Mouse (Mus musculus): ENCODE measurements around the gene Xdh. TPM values are rescaled to one million over a fixed set of nuclear protein-coding genes. Genes with fewer than 3 reads are reported as not detected.
A peak's percentile ranks its signal among the peaks of the same experiment; 100 is the strongest.

Gene Xdh
- polyA plus RNA-seq, 1 experiment from 2014 or later: 3.3 TPM

DNA sequence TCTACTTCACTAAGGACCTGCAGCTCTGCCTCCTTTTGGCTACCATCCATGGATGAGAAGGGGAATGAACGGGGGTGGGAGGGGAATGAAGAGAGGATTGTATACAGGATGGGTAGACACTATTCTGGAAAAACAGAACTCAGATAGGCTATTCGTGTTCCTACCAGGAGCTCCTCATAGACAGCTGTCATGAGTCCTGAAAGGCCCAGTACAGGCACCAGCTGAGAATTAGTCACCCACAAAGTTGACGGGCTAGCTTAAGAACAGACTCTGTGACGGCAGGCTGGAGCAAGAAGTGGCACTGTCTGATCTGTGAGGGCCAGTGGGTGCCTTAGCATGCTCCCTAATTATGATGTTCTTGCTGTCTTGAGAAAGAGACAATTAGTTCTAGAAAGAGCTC lies 21.3 kb upstream of the Xdh start:
- no peak for ATAC-seq

DNA sequence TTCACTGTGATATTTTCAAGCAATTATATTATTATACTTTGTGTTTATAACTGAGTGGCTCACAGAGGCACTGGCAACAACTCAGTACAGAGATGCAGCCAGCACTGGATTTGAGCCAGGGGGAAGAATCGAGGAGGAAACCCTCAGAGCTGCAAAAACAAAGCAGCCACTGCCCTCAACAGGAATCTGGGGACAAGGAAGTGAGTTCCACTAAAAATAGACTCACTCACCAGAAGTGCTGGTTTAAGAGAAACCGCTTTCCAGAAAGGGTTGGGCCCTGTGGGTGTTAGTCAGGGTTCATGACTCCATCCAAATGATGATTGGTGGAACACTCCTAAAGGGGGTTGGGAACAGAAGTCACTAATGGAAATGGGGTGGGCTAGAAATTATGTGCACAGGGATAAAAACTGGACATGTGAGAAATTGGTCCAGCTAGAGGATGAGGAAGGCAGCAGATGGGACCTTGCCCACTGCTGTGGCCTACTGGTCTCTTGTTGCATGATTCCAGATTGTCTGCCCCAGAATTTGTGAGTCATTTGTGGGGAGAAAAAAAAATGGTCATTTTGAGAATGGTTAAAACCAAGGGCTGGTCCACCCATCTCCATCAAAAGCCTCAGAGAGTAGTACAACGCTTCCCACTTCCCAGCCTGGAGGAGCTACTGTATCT lies 20.5 kb upstream of the Xdh start:
- Histone ChIP-seq H3K36me3 (ENCODE audit: control insufficient read depth, insufficient read depth, low read length) (no peaks in the 10 kb centered on the region), H3K9ac (ENCODE audit: low read depth, low read length) (no peak overlapping the region), H3K9me3 (ENCODE audit: control insufficient read depth, low read length) (no peaks in the 10 kb centered on the region), H3K4me1 (ENCODE audit: control insufficient read depth, insufficient read depth, low read length) (no peaks in the 10 kb centered on the region; the same call in none of the 2 replicates), H3K27me3 (replicated peaks; ENCODE audit: control insufficient read depth, insufficient read depth, low read length) (no peaks in the 10 kb centered on the region), H3K4me3 (ENCODE audit: low read length) (no peak overlapping the region), H3K4me2 (ENCODE audit: low read depth, low read length) (no peak overlapping the region), H3K27ac (ENCODE audit: low read length) (no peak overlapping the region)
- WGBS: 51% methylated on average over 3 of the region's 3 CpGs
- peak; percentile 52; the same call in 1 of the 2 replicates for ATAC-seq

More for the DNA sequence above, 21.3 kb upstream of the Xdh start:
- H3K36me3 ChIP-seq (ENCODE audit: control insufficient read depth, insufficient read depth, low read length): no peaks in the 10 kb centered on the region
- no peak overlapping the region for H3K27ac ChIP-seq (ENCODE audit: low read length)
- no peaks in the 10 kb centered on the region for H3K27me3 ChIP-seq (replicated peaks; ENCODE audit: control insufficient read depth, insufficient read depth, low read length)
- H3K4me2 ChIP-seq (ENCODE audit: low read depth, low read length): no peak overlapping the region
- 69% methylated on average over 4 of the region's 4 CpGs for WGBS
- no peaks in the 10 kb centered on the region; the same call in none of the 2 replicates for H3K4me1 ChIP-seq (ENCODE audit: control insufficient read depth, insufficient read depth, low read length)
- no peaks in the 10 kb centered on the region for H3K9me3 ChIP-seq (ENCODE audit: control insufficient read depth, low read length)
- H3K4me3 ChIP-seq (ENCODE audit: low read length): no peak overlapping the region
- no peak overlapping the region for H3K9ac ChIP-seq (ENCODE audit: low read depth, low read length)

DNA sequence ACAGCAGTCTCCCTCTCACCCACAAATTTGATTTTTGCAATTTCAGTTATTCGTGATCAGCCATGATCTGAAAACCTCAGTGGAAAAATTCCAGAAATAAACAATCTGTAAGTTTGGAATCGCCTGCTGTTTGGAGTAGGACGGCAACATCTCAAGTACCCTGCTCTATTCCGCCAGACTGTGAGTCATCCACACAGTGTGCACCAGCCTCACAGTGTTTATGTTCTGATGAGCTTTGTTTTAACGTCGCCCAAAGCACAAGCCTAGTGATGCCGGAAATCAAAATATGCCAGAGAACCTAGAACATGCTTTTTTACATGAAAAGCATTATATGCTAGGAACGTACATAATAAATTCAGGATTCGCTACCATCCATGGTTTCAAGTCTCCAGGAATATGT lies 14.9 kb upstream of the Xdh start:
- Histone ChIP-seq H3K9me3 (ENCODE audit: control insufficient read depth, low read length) (no peaks in the 10 kb centered on the region), H3K4me2 (ENCODE audit: low read depth, low read length) (no peak overlapping the region), H3K36me3 (ENCODE audit: control insufficient read depth, insufficient read depth, low read length) (no peaks in the 10 kb centered on the region), H3K4me3 (ENCODE audit: low read length) (no peak overlapping the region), H3K4me1 (ENCODE audit: control insufficient read depth, insufficient read depth, low read length) (no peaks in the 10 kb centered on the region; the same call in 1 of the 2 replicates), H3K9ac (ENCODE audit: low read depth, low read length) (no peak overlapping the region), H3K27ac (ENCODE audit: low read length) (no peak overlapping the region), H3K27me3 (replicated peaks; ENCODE audit: control insufficient read depth, insufficient read depth, low read length) (no peaks in the 10 kb centered on the region)
- ATAC-seq: no peak; the same call in 1 of the 2 replicates
- WGBS: 58% methylated on average over 9 of the region's 9 CpGs

DNA sequence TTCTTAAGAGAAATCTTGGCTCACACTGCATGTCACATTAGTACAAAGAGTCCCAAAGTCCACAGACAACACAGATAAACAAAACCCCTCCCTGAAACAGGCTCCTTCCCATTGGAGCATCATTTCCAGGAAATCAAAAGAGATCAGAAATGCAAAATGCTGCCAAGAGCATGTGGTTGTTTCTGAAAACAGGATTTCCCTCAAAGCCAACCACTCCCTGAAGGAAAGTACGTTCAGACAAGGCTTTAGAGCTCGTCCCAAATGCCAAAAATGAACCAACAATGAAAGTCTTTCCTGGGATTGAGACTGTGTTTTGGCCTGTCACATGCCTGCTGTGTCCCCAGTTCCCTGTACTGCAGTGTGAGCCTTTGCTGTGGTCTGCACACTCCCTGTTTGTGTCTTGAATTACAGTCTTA lies 12.6 kb upstream of the Xdh start:
- Histone ChIP-seq H3K36me3 (ENCODE audit: control insufficient read depth, insufficient read depth, low read length) (no peaks in the 10 kb centered on the region), H3K27ac (ENCODE audit: low read length) (no peak overlapping the region), H3K9ac (ENCODE audit: low read depth, low read length) (no peak overlapping the region), H3K4me2 (ENCODE audit: low read depth, low read length) (no peak overlapping the region), H3K27me3 (replicated peaks; ENCODE audit: control insufficient read depth, insufficient read depth, low read length) (no peaks in the 10 kb centered on the region), H3K4me1 (ENCODE audit: control insufficient read depth, insufficient read depth, low read length) (no peaks in the 10 kb centered on the region), H3K9me3 (ENCODE audit: control insufficient read depth, low read length) (no peaks in the 10 kb centered on the region), H3K4me3 (ENCODE audit: low read length) (no peak overlapping the region)
- WGBS: 57% methylated on average over 2 of the region's 2 CpGs
- peak; percentile 73 for ATAC-seq

DNA sequence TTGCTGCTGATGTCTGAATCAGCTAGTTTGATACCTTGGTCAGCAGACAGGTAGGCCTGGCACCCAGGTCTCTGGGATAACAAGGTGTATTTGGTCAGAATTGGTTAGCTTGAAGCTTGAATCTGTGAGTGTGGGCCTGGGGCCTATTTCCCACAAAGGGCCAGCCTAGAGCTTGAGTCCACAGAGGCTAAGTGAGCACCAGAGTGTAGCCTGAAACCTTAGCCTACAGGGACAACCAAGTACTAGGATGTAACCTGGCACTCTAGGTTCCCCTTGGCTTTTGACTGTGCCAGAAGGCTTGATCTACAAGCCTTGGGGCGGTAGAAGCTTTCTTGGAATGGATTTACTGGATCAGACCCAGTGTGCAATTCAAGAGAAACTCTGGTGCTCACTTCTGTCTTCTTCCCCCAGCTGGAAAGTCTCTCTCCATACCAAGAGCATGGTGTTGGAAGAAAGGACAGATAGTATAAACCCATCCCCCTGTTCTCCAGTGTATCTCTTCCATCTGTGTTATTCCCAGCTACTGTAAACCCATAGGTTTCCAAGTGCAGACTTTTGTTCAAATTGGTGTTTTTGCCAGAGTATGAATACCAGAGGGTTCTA lies 11.9 kb upstream of the Xdh start:
- H3K4me3 ChIP-seq (ENCODE audit: low read length): no peak overlapping the region
- no peak overlapping the region for H3K9ac ChIP-seq (ENCODE audit: low read depth, low read length)
- WGBS: 71% methylated on average over 1 of the region's 1 CpGs
- no peak overlapping the region for H3K27ac ChIP-seq (ENCODE audit: low read length)
- H3K4me2 ChIP-seq (ENCODE audit: low read depth, low read length): no peak overlapping the region
- no peaks in the 10 kb centered on the region for H3K27me3 ChIP-seq (replicated peaks; ENCODE audit: control insufficient read depth, insufficient read depth, low read length)
- no peaks in the 10 kb centered on the region for H3K36me3 ChIP-seq (ENCODE audit: control insufficient read depth, insufficient read depth, low read length)
- no peaks in the 10 kb centered on the region for H3K9me3 ChIP-seq (ENCODE audit: control insufficient read depth, low read length)
- no peak for ATAC-seq
- H3K4me1 ChIP-seq (ENCODE audit: control insufficient read depth, insufficient read depth, low read length): no peaks in the 10 kb centered on the region

DNA sequence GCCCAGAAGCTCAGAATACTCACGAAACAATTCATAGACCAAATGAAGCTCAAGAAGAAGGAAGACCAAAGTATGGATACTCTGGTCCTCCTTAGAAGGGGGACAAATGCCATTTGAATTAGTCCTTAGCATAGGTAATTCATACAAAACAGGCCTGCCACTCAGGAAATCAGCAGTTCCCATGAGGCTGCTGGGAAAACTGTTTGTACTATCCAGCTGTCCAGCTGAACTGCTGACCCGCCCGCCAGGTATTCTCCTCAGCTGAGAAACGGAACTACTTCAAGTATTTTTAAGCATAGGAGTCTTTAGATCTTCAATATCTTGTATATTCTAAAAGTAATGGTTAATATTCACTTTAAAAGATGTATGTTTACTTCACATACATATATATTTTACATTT lies 10.7 kb upstream of the Xdh start:
- 82% methylated on average over 4 of the region's 4 CpGs for WGBS
- no peaks in the 10 kb centered on the region for H3K27me3 ChIP-seq (replicated peaks; ENCODE audit: control insufficient read depth, insufficient read depth, low read length)
- no peaks in the 10 kb centered on the region for H3K36me3 ChIP-seq (ENCODE audit: control insufficient read depth, insufficient read depth, low read length)
- H3K9ac ChIP-seq (ENCODE audit: low read depth, low read length): no peak overlapping the region
- ATAC-seq: no peak
- H3K4me1 ChIP-seq (ENCODE audit: control insufficient read depth, insufficient read depth, low read length): no peaks in the 10 kb centered on the region
- H3K4me3 ChIP-seq (ENCODE audit: low read length): no peak overlapping the region
- H3K27ac ChIP-seq (ENCODE audit: low read length): no peak overlapping the region
- H3K9me3 ChIP-seq (ENCODE audit: control insufficient read depth, low read length): no peaks in the 10 kb centered on the region
- H3K4me2 ChIP-seq (ENCODE audit: low read depth, low read length): no peak overlapping the region

DNA sequence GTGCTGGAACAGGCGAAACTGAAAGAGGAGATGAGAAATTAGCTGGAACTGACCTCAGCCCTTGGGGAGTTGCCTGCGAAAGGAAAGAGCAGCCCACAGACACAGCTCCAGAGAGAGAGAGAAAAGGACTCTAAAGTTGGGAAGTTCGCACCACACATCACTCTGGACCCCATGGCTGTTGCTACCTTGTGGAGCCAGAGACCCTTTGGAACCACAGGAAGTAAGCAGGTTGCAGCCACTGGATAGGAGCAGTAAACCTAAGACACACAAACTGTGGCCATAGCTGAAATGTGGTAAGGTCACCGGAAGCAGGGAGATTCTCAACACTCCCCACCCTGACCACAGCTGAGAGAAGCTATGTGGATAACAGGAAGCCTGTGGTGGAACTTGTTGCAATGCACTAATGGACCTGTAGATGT lies 2.1 kb upstream of the Xdh start:
- H3K4me3 ChIP-seq (ENCODE audit: low read length): no peak overlapping the region
- ATAC-seq: no peak
- H3K36me3 ChIP-seq (ENCODE audit: control insufficient read depth, insufficient read depth, low read length): no peaks in the 10 kb centered on the region
- H3K27ac ChIP-seq (ENCODE audit: low read length): no peak overlapping the region
- H3K4me1 ChIP-seq (ENCODE audit: control insufficient read depth, insufficient read depth, low read length): 0 out of 2 replicates have a peak, but pooled peaks cover 4% of the 10 kb centered on the region
- WGBS: 78% methylated on average over 4 of the region's 4 CpGs
- no peak overlapping the region for H3K4me2 ChIP-seq (ENCODE audit: low read depth, low read length)
- H3K9me3 ChIP-seq (ENCODE audit: control insufficient read depth, low read length): no peaks in the 10 kb centered on the region
- no peaks in the 10 kb centered on the region for H3K27me3 ChIP-seq (replicated peaks; ENCODE audit: control insufficient read depth, insufficient read depth, low read length)
- no peak overlapping the region for H3K9ac ChIP-seq (ENCODE audit: low read depth, low read length)

DNA sequence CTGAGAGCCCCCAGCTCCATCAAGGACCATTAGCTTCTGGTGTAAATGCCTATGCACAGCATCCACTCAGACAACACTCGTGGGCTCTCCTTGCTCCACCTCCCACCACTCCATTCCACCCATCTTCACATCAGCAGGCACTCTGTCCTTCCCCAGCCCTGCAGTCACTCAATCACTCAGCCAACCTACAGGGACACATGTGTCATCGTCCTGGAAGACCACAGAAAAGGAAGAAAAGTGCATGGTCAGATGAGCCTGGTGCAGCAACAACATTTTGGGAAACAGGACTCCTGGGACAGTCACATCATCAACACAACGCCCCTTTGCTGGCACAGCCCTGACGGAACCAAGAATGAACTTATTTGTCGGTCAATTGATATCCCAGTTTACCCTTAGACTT lies 974 bp upstream of the Xdh start:
- Histone ChIP-seq H3K4me1 (ENCODE audit: control insufficient read depth, insufficient read depth, low read length) (0 out of 2 replicates have a peak, but pooled peaks cover 4% of the 10 kb centered on the region), H3K27ac (ENCODE audit: low read length) (no peak overlapping the region), H3K9ac (ENCODE audit: low read depth, low read length) (no peak overlapping the region), H3K4me3 (ENCODE audit: low read length) (no peak overlapping the region), H3K4me2 (ENCODE audit: low read depth, low read length) (no peak overlapping the region), H3K9me3 (ENCODE audit: control insufficient read depth, low read length) (no peaks in the 10 kb centered on the region), H3K36me3 (ENCODE audit: control insufficient read depth, insufficient read depth, low read length) (no peaks in the 10 kb centered on the region), H3K27me3 (replicated peaks; ENCODE audit: control insufficient read depth, insufficient read depth, low read length) (no peaks in the 10 kb centered on the region)
- 86% methylated on average over 5 of the region's 5 CpGs for WGBS
- ATAC-seq: no peak

DNA sequence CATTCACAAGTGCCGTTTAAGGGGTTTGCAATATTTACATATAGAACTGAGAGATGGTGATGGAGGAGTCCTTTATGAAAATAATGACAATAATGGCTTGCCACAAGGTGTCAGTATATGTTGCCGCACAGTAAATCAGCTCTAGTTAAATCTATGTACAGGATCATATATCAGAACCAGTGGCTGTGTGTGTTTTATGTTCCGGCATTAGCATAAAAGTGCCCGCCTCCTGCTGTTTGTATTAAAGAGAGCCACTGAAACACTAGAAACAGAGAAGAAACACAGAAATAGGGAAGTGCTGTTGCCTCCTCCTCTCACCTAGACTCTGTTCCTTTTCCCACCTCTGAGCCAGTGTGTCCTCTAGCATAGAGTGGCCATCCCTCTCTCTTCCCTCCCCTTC lies 498 bp downstream of the Xdh start:
- H3K4me3 ChIP-seq (ENCODE audit: low read length): no peak overlapping the region
- no peaks in the 10 kb centered on the region for H3K27me3 ChIP-seq (replicated peaks; ENCODE audit: control insufficient read depth, insufficient read depth, low read length)
- H3K4me2 ChIP-seq (ENCODE audit: low read depth, low read length): 0 out of 2 replicates have a peak overlapping the region, but pooled peaks have one; percentile 14
- no peaks in the 10 kb centered on the region for H3K36me3 ChIP-seq (ENCODE audit: control insufficient read depth, insufficient read depth, low read length)
- WGBS: 72% methylated on average over 4 of the region's 4 CpGs
- peak; percentile 22; the same call in 1 of the 2 replicates for ATAC-seq
- H3K9ac ChIP-seq (ENCODE audit: low read depth, low read length): no peak overlapping the region
- 0 out of 2 replicates have a peak, but pooled peaks cover 4% of the 10 kb centered on the region for H3K4me1 ChIP-seq (ENCODE audit: control insufficient read depth, insufficient read depth, low read length)
- H3K9me3 ChIP-seq (ENCODE audit: control insufficient read depth, low read length): no peaks in the 10 kb centered on the region
- H3K27ac ChIP-seq (ENCODE audit: low read length): no peak overlapping the region; the same call in 1 of the 2 replicates
